Mouse (Mus musculus): ENCODE data around the gene Surf1. TPM values are rescaled to one million over a fixed set of nuclear protein-coding genes. Genes with fewer than 3 reads are reported as not detected.
"Not testable (repeated sequence)": the region's sequence is repeated elsewhere in the genome, so short reads cannot be mapped to it uniquely, and the experiment has no call there.

Gene Surf1
- polyA plus RNA-seq, 1 experiment from 2014 or later = 40.3 TPM

GRCm38 (mm10) chr2:26906431-26906830 lies 9.9 kb downstream of the Surf1 start:
- 90% methylated on average over 3 of the region's 3 CpGs for WGBS (ENCODE audit: insufficient replicate concordance)
- Histone ChIP-seq H3K27ac (ENCODE audit: low read depth, low read length) (no peak overlapping the region), H3K9ac (ENCODE audit: low read depth, low read length) (no peak overlapping the region), H3K27me3 (ENCODE audit: control insufficient read depth, insufficient read depth, low read length) (no peaks in the 10 kb centered on the region), H3K4me1 (ENCODE audit: control insufficient read depth, insufficient read depth, low read length) (peaks cover 22% of the 10 kb centered on the region), H3K4me2 (no peak overlapping the region), H3K36me3 (ENCODE audit: control insufficient read depth, insufficient read depth, low read length) (peaks cover 10% of the 10 kb centered on the region; the same call in 1 of the 2 replicates), H3K4me3 (ENCODE audit: low read depth, low read length) (no peak overlapping the region), H3K9me3 (replicated peaks; ENCODE audit: control insufficient read depth, low read length) (no peaks in the 10 kb centered on the region)
- ATAC-seq (replicated peaks; ENCODE audit: insufficient number of reproducible peaks, low FRiP score, low TSS enrichment) = no peak

GRCm38 (mm10) chr2:26905936-26906335 lies 10.4 kb downstream of the Surf1 start:
- H3K36me3 ChIP-seq (ENCODE audit: control insufficient read depth, insufficient read depth, low read length) = peaks cover 10% of the 10 kb centered on the region; the same call in 1 of the 2 replicates
- WGBS (ENCODE audit: insufficient replicate concordance) = 78% methylated on average over 2 of the region's 2 CpGs
- ATAC-seq (replicated peaks; ENCODE audit: insufficient number of reproducible peaks, low FRiP score, low TSS enrichment) = no peak
- no peak overlapping the region for H3K4me3 ChIP-seq (ENCODE audit: low read depth, low read length)
- no peak overlapping the region for H3K4me2 ChIP-seq
- no peaks in the 10 kb centered on the region for H3K27me3 ChIP-seq (ENCODE audit: control insufficient read depth, insufficient read depth, low read length)
- H3K9me3 ChIP-seq (replicated peaks; ENCODE audit: control insufficient read depth, low read length) = no peaks in the 10 kb centered on the region
- no peak overlapping the region for H3K9ac ChIP-seq (ENCODE audit: low read depth, low read length)
- H3K27ac ChIP-seq (ENCODE audit: low read depth, low read length) = no peak overlapping the region
- peaks cover 22% of the 10 kb centered on the region for H3K4me1 ChIP-seq (ENCODE audit: control insufficient read depth, insufficient read depth, low read length)

- no peaks in the 10 kb centered on the region for H3K9me3 ChIP-seq (replicated peaks; ENCODE audit: control insufficient read depth, low read length)
- H3K27me3 ChIP-seq (ENCODE audit: control insufficient read depth, insufficient read depth, low read length) = no peaks in the 10 kb centered on the region
- peak overlapping the region; percentile 89 for H3K9ac ChIP-seq (ENCODE audit: low read depth, low read length)
- peaks cover 19% of the 10 kb centered on the region for H3K36me3 ChIP-seq (ENCODE audit: control insufficient read depth, insufficient read depth, low read length)
- WGBS (ENCODE audit: insufficient replicate concordance) = 16% methylated on average over 7 of the region's 7 CpGs
- H3K27ac ChIP-seq (ENCODE audit: low read depth, low read length) = peak overlapping the region; percentile 70
- peaks cover 15% of the 10 kb centered on the region for H3K4me1 ChIP-seq (ENCODE audit: control insufficient read depth, insufficient read depth, low read length)
- peak overlapping the region; percentile 86 for H3K4me2 ChIP-seq
- no peak for ATAC-seq (replicated peaks; ENCODE audit: insufficient number of reproducible peaks, low FRiP score, low TSS enrichment)
- peak overlapping the region; percentile 90 for H3K4me3 ChIP-seq (ENCODE audit: low read depth, low read length)
These were observed 13.0 kb downstream of the Surf1 start for GRCm38 (mm10) chr2:26903311-26903710.

GRCm38 (mm10) chr2:26902467-26903220 lies 13.7 kb downstream of the Surf1 start, which contains the start of gene Surf6:
Gene Surf6 (minus strand): TSS chr2:26902879.
- Histone ChIP-seq H3K36me3 (ENCODE audit: control insufficient read depth, insufficient read depth, low read length) (peaks cover 21% of the 10 kb centered on the region), H3K4me1 (ENCODE audit: control insufficient read depth, insufficient read depth, low read length) (peaks cover 15% of the 10 kb centered on the region), H3K4me2 (peak within 1 kb of the TSS; percentile 86), H3K27ac (ENCODE audit: low read depth, low read length) (peak within 1 kb of the TSS; percentile 70), H3K4me3 (ENCODE audit: low read depth, low read length) (peak within 1 kb of the TSS; percentile 90), H3K9ac (ENCODE audit: low read depth, low read length) (peak within 1 kb of the TSS; percentile 89), H3K27me3 (ENCODE audit: control insufficient read depth, insufficient read depth, low read length) (no peaks in the 10 kb centered on the region), H3K9me3 (replicated peaks; ENCODE audit: control insufficient read depth, low read length) (no peaks in the 10 kb centered on the region)
- peak; percentile 86 for ATAC-seq (replicated peaks; ENCODE audit: insufficient number of reproducible peaks, low FRiP score, low TSS enrichment)
- under 1% methylated on average over 41 of the region's 41 CpGs for WGBS (ENCODE audit: insufficient replicate concordance)

GRCm38 (mm10) chr2:26901834-26902400 lies 14.4 kb downstream of the Surf1 start:
- H3K4me2 ChIP-seq = peak overlapping the region; percentile 86
- peak overlapping the region; percentile 90 for H3K4me3 ChIP-seq (ENCODE audit: low read depth, low read length)
- H3K4me1 ChIP-seq (ENCODE audit: control insufficient read depth, insufficient read depth, low read length) = peaks cover 15% of the 10 kb centered on the region
- no peak for ATAC-seq (replicated peaks; ENCODE audit: insufficient number of reproducible peaks, low FRiP score, low TSS enrichment)
- H3K27ac ChIP-seq (ENCODE audit: low read depth, low read length) = peak overlapping the region; percentile 70; the same call in 1 of the 2 replicates
- peak overlapping the region; percentile 89 for H3K9ac ChIP-seq (ENCODE audit: low read depth, low read length)
- no peaks in the 10 kb centered on the region for H3K27me3 ChIP-seq (ENCODE audit: control insufficient read depth, insufficient read depth, low read length)
- no peaks in the 10 kb centered on the region for H3K9me3 ChIP-seq (replicated peaks; ENCODE audit: control insufficient read depth, low read length)
- WGBS (ENCODE audit: insufficient replicate concordance) = 7% methylated on average over 7 of the region's 7 CpGs
- H3K36me3 ChIP-seq (ENCODE audit: control insufficient read depth, insufficient read depth, low read length) = peaks cover 23% of the 10 kb centered on the region

- peaks cover 23% of the 10 kb centered on the region for H3K36me3 ChIP-seq (ENCODE audit: control insufficient read depth, insufficient read depth, low read length)
- no peak overlapping the region for H3K4me3 ChIP-seq (ENCODE audit: low read depth, low read length)
- ATAC-seq (replicated peaks; ENCODE audit: insufficient number of reproducible peaks, low FRiP score, low TSS enrichment) = no peak
- H3K9me3 ChIP-seq (replicated peaks; ENCODE audit: control insufficient read depth, low read length) = no peaks in the 10 kb centered on the region
- H3K27ac ChIP-seq (ENCODE audit: low read depth, low read length) = no peak overlapping the region
- peaks cover 15% of the 10 kb centered on the region for H3K4me1 ChIP-seq (ENCODE audit: control insufficient read depth, insufficient read depth, low read length)
- no peaks in the 10 kb centered on the region for H3K27me3 ChIP-seq (ENCODE audit: control insufficient read depth, insufficient read depth, low read length)
- no peak overlapping the region for H3K4me2 ChIP-seq
- 56% methylated on average over 1 of the region's 1 CpGs for WGBS (ENCODE audit: insufficient replicate concordance)
- H3K9ac ChIP-seq (ENCODE audit: low read depth, low read length) = no peak overlapping the region
These were observed 15.6 kb downstream of the Surf1 start for GRCm38 (mm10) chr2:26900731-26901130.

GRCm38 (mm10) chr2:26895898-26896297 lies 20.4 kb downstream of the Surf1 start:
- Histone ChIP-seq H3K4me1 (ENCODE audit: control insufficient read depth, insufficient read depth, low read length) (no peaks in the 10 kb centered on the region), H3K36me3 (ENCODE audit: control insufficient read depth, insufficient read depth, low read length) (peaks cover 44% of the 10 kb centered on the region), H3K4me2 (no peak overlapping the region), H3K9ac (ENCODE audit: low read depth, low read length) (no peak overlapping the region), H3K27me3 (ENCODE audit: control insufficient read depth, insufficient read depth, low read length) (no peaks in the 10 kb centered on the region), H3K27ac (ENCODE audit: low read depth, low read length) (no peak overlapping the region), H3K9me3 (replicated peaks; ENCODE audit: control insufficient read depth, low read length) (no peaks in the 10 kb centered on the region), H3K4me3 (ENCODE audit: low read depth, low read length) (no peak overlapping the region)
- ATAC-seq (replicated peaks; ENCODE audit: insufficient number of reproducible peaks, low FRiP score, low TSS enrichment) = no peak
- WGBS (ENCODE audit: insufficient replicate concordance) = 86% methylated on average over 4 of the region's 4 CpGs

- not testable (repeated sequence) for H3K27me3 ChIP-seq (ENCODE audit: control insufficient read depth, insufficient read depth, low read length); H3K4me1 ChIP-seq (ENCODE audit: control insufficient read depth, insufficient read depth, low read length); H3K9me3 ChIP-seq (replicated peaks; ENCODE audit: control insufficient read depth, low read length); ATAC-seq (replicated peaks; ENCODE audit: insufficient number of reproducible peaks, low FRiP score, low TSS enrichment); H3K36me3 ChIP-seq (ENCODE audit: control insufficient read depth, insufficient read depth, low read length); H3K27ac ChIP-seq (ENCODE audit: low read depth, low read length); H3K4me2 ChIP-seq; H3K9ac ChIP-seq (ENCODE audit: low read depth, low read length); H3K4me3 ChIP-seq (ENCODE audit: low read depth, low read length)
- WGBS (ENCODE audit: insufficient replicate concordance) = 84% methylated on average over 4 of the region's 4 CpGs
These were observed 30.2 kb downstream of the Surf1 start for GRCm38 (mm10) chr2:26886170-26886569.

Measured in heart, embryonic 11.5 days (tissue).